Mouse (Mus musculus) small intestine, adult 2 months (tissue): Measurements from ENCODE around the gene Kin.

Experiments used
- CTCF ChIP-seq: fragments of 200-500 bp; IDR thresholded peaks from 2 replicates; pipeline ENCODE4 v1.5.1; 2012; ENCODE audit warnings: low read depth, mild to moderate bottlenecking, control low read depth, inconsistent platforms, low read length, moderate library complexity, mixed read lengths; ENCODE audit not compliant: insufficient replicate concordance, insufficient read length; ENCODE audit errors: extremely low read depth
- POLR2A ChIP-seq: fragments of 200-500 bp; IDR thresholded peaks from 2 replicates; pipeline ENCODE4 v1.6.1; 2012; ENCODE audit warnings: low read depth, mild to moderate bottlenecking, control low read depth, inconsistent platforms, low read length, moderate library complexity

DNA sequence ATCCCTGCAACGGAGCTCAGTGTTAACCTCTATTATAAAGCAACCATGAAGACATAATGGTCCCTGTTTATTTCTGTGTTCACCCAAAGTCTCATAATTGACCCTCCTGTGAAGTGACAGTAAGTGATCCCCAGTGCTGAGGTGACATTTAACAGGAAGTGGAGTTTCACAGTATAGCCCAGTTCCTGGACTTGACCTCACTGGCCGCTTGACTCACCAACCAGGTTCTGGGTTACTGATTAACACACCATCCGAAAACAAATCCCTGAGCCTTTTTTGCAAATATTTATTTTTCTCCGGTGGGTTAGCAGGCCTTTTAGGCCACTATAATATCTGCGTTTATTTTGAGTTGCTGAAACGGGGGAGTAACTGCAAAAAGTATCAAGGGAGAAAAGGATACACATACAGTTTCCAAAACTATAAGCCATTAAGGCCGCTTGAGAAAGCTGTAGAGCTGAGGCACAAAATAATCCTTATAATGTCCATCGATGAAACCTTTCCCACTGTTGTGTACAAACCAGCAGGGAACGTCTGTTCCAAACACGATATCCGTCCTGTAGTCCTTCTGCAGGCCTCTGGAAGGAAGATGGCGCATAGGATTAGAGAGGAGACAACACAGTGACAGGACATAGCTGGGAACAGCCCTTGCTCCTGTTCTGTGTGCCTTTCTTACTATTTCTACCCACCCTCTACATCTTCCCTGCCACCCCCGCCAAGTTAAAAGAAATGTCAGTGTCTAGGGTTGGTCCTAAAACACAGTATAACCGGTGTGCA is 14.1 kb downstream of the Kin start:
- no peak for TF ChIP-seq CTCF
- no peak for TF ChIP-seq POLR2A
